Mouse (Mus musculus): ENCODE measurements around the gene Oas1d. TPM values are rescaled to one million over a fixed set of nuclear protein-coding genes. Genes with fewer than 3 reads are reported as not detected.
A peak's percentile ranks its signal among the peaks of the same experiment; 100 is the strongest.

Oas1d gene
- polyA plus RNA-seq, 1 experiment from 2014 or later = not detected

GRCm38 (mm10) chr5:120953974-120954373 lies 39.6 kb downstream of the Oas1d start:
- H3K27ac ChIP-seq = no peak overlapping the region
- no peak for ATAC-seq (ENCODE audit: low FRiP score)
- no peak overlapping the region for H3K4me3 ChIP-seq (replicated peaks; ENCODE audit: low read length)
- 19% methylated on average over 5 of the region's 5 CpGs for WGBS
- H3K36me3 ChIP-seq (replicated peaks; ENCODE audit: control insufficient read depth, insufficient read depth) = peaks cover 3% of the 10 kb centered on the region; the same call in 1 of the 2 replicates
- no peaks in the 10 kb centered on the region for H3K4me1 ChIP-seq (replicated peaks; ENCODE audit: control insufficient read depth, insufficient read depth, low read length)
- peak; percentile 87 for DNase-seq (ENCODE audit: low spot score)
- H3K9ac ChIP-seq = no peak overlapping the region
- H3K9me3 ChIP-seq (ENCODE audit: control insufficient read depth, low read length) = no peaks in the 10 kb centered on the region
- no peaks in the 10 kb centered on the region for H3K27me3 ChIP-seq (ENCODE audit: control insufficient read depth, insufficient read depth, low read length)
- H3K4me2 ChIP-seq (replicated peaks) = no peak overlapping the region

- no peak for DNase-seq (ENCODE audit: low spot score)
- no peak overlapping the region for H3K27ac ChIP-seq
- H3K36me3 ChIP-seq (replicated peaks; ENCODE audit: control insufficient read depth, insufficient read depth) = 0 out of 2 replicates have a peak, but pooled peaks cover 5% of the 10 kb centered on the region
- no peaks in the 10 kb centered on the region for H3K27me3 ChIP-seq (ENCODE audit: control insufficient read depth, insufficient read depth, low read length)
- WGBS = 53% methylated on average over 4 of the region's 4 CpGs
- no peak overlapping the region for H3K4me2 ChIP-seq (replicated peaks)
- H3K4me1 ChIP-seq (replicated peaks; ENCODE audit: control insufficient read depth, insufficient read depth, low read length) = no peaks in the 10 kb centered on the region
- no peak overlapping the region for H3K9ac ChIP-seq
- no peak for ATAC-seq (ENCODE audit: low FRiP score)
- H3K4me3 ChIP-seq (replicated peaks; ENCODE audit: low read length) = no peak overlapping the region
- no peaks in the 10 kb centered on the region for H3K9me3 ChIP-seq (ENCODE audit: control insufficient read depth, low read length)
Measured at GRCm38 (mm10) chr5:120961004-120961403, 46.7 kb downstream of the Oas1d start.

- Histone ChIP-seq H3K9ac (no peak overlapping the region), H3K4me2 (replicated peaks) (no peak overlapping the region), H3K4me1 (replicated peaks; ENCODE audit: control insufficient read depth, insufficient read depth, low read length) (0 out of 2 replicates have a peak, but pooled peaks cover 4% of the 10 kb centered on the region), H3K9me3 (ENCODE audit: control insufficient read depth, low read length) (no peaks in the 10 kb centered on the region), H3K36me3 (replicated peaks; ENCODE audit: control insufficient read depth, insufficient read depth) (no peaks in the 10 kb centered on the region), H3K4me3 (replicated peaks; ENCODE audit: low read length) (no peak overlapping the region), H3K27me3 (ENCODE audit: control insufficient read depth, insufficient read depth, low read length) (no peaks in the 10 kb centered on the region), H3K27ac (no peak overlapping the region)
- 67% methylated on average over 4 of the region's 4 CpGs for WGBS
- DNase-seq (ENCODE audit: low spot score) = no peak
- no peak for ATAC-seq (ENCODE audit: low FRiP score)
Measured at GRCm38 (mm10) chr5:120966156-120966555, 51.8 kb downstream of the Oas1d start.

- whole genome bisulfite sequencing = 82% methylated on average over 8 of the region's 8 CpGs
- DNase-seq (ENCODE audit: low spot score) = no peak
- Histone ChIP-seq H3K4me2 (replicated peaks) (no peak overlapping the region), H3K36me3 (replicated peaks; ENCODE audit: control insufficient read depth, insufficient read depth) (no peaks in the 10 kb centered on the region), H3K9me3 (ENCODE audit: control insufficient read depth, low read length) (no peaks in the 10 kb centered on the region), H3K9ac (no peak overlapping the region), H3K4me1 (replicated peaks; ENCODE audit: control insufficient read depth, insufficient read depth, low read length) (0 out of 2 replicates have a peak, but pooled peaks cover 4% of the 10 kb centered on the region), H3K27ac (no peak overlapping the region), H3K4me3 (replicated peaks; ENCODE audit: low read length) (no peak overlapping the region), H3K27me3 (ENCODE audit: control insufficient read depth, insufficient read depth, low read length) (no peaks in the 10 kb centered on the region)
- no peak for ATAC-seq (ENCODE audit: low FRiP score)
Measured at GRCm38 (mm10) chr5:120966894-120967293, 52.6 kb downstream of the Oas1d start.

GRCm38 (mm10) chr5:120967355-120968133 lies 53.2 kb downstream of the Oas1d start:
- DNase-seq (ENCODE audit: low spot score) = no peak
- Histone ChIP-seq H3K9me3 (ENCODE audit: control insufficient read depth, low read length) (no peaks in the 10 kb centered on the region), H3K4me3 (replicated peaks; ENCODE audit: low read length) (no peak overlapping the region), H3K27ac (no peak overlapping the region), H3K9ac (no peak overlapping the region), H3K4me1 (replicated peaks; ENCODE audit: control insufficient read depth, insufficient read depth, low read length) (0 out of 2 replicates have a peak, but pooled peaks cover 4% of the 10 kb centered on the region), H3K27me3 (ENCODE audit: control insufficient read depth, insufficient read depth, low read length) (no peaks in the 10 kb centered on the region), H3K4me2 (replicated peaks) (no peak overlapping the region), H3K36me3 (replicated peaks; ENCODE audit: control insufficient read depth, insufficient read depth) (no peaks in the 10 kb centered on the region)
- no peak for ATAC-seq (ENCODE audit: low FRiP score)
- WGBS = 58% methylated on average over 13 of the region's 13 CpGs

GRCm38 (mm10) chr5:120968134-120968532 lies 53.8 kb downstream of the Oas1d start:
- Histone ChIP-seq H3K27ac (no peak overlapping the region), H3K9ac (no peak overlapping the region), H3K36me3 (replicated peaks; ENCODE audit: control insufficient read depth, insufficient read depth) (no peaks in the 10 kb centered on the region), H3K27me3 (ENCODE audit: control insufficient read depth, insufficient read depth, low read length) (no peaks in the 10 kb centered on the region), H3K4me2 (replicated peaks) (no peak overlapping the region), H3K4me3 (replicated peaks; ENCODE audit: low read length) (no peak overlapping the region), H3K9me3 (ENCODE audit: control insufficient read depth, low read length) (no peaks in the 10 kb centered on the region), H3K4me1 (replicated peaks; ENCODE audit: control insufficient read depth, insufficient read depth, low read length) (0 out of 2 replicates have a peak, but pooled peaks cover 4% of the 10 kb centered on the region)
- DNase-seq (ENCODE audit: low spot score) = no peak
- 64% methylated on average over 4 of the region's 4 CpGs for WGBS
- ATAC-seq (ENCODE audit: low FRiP score) = no peak

- Histone ChIP-seq H3K36me3 (replicated peaks; ENCODE audit: control insufficient read depth, insufficient read depth) (no peaks in the 10 kb centered on the region), H3K9me3 (ENCODE audit: control insufficient read depth, low read length) (no peaks in the 10 kb centered on the region), H3K4me3 (replicated peaks; ENCODE audit: low read length) (no peak overlapping the region), H3K4me1 (replicated peaks; ENCODE audit: control insufficient read depth, insufficient read depth, low read length) (0 out of 2 replicates have a peak, but pooled peaks cover 4% of the 10 kb centered on the region), H3K27me3 (ENCODE audit: control insufficient read depth, insufficient read depth, low read length) (no peaks in the 10 kb centered on the region), H3K4me2 (replicated peaks) (no peak overlapping the region), H3K27ac (no peak overlapping the region), H3K9ac (no peak overlapping the region)
- DNase-seq (ENCODE audit: low spot score) (no peak), ATAC-seq (ENCODE audit: low FRiP score) (no peak)
- 87% methylated on average over 8 of the region's 8 CpGs for WGBS
Measured at GRCm38 (mm10) chr5:120968799-120969198, 54.5 kb downstream of the Oas1d start.

- DNase-seq (ENCODE audit: low spot score) = no peak
- H3K27ac ChIP-seq = no peak overlapping the region
- WGBS = 27% methylated on average over 4 of the region's 4 CpGs
Measured at GRCm38 (mm10) chr5:120969703-120970102, 55.4 kb downstream of the Oas1d start.

More at GRCm38 (mm10) chr5:120969703-120970102, 55.4 kb downstream of the Oas1d start:
- H3K4me1 ChIP-seq (replicated peaks; ENCODE audit: control insufficient read depth, insufficient read depth, low read length) = 0 out of 2 replicates have a peak, but pooled peaks cover 4% of the 10 kb centered on the region
- no peaks in the 10 kb centered on the region for H3K36me3 ChIP-seq (replicated peaks; ENCODE audit: control insufficient read depth, insufficient read depth)
- H3K9me3 ChIP-seq (ENCODE audit: control insufficient read depth, low read length) = no peaks in the 10 kb centered on the region
- no peak overlapping the region for H3K4me2 ChIP-seq (replicated peaks)
- no peak overlapping the region for H3K9ac ChIP-seq
- H3K4me3 ChIP-seq (replicated peaks; ENCODE audit: low read length) = no peak overlapping the region
- no peak for ATAC-seq (ENCODE audit: low FRiP score)
- H3K27me3 ChIP-seq (ENCODE audit: control insufficient read depth, insufficient read depth, low read length) = no peaks in the 10 kb centered on the region

Data from hindbrain, embryonic 14.5 days (tissue).